Mouse (Mus musculus) kidney, embryonic 15.5 days (tissue): ENCODE measurements around the gene Il12rb1. TPM values are rescaled to one million over a fixed set of nuclear protein-coding genes. Genes with fewer than 3 reads are reported as not detected.
A peak's percentile ranks its signal among the peaks of the same experiment; 100 is the strongest.

ENCODE experiments used
- ATAC-seq: fragments of 200-750 bp; cut with Nextera tagmentation; replicated peaks from 2 replicates; pipeline ENCODE4 v1.8.0; 2017; ENCODE audit warnings: moderate TSS enrichment; ENCODE audit not compliant: low FRiP score
- H3K27ac ChIP-seq: fragments of 300-500 bp; sonication (generic); 2 replicates; pipeline ENCODE4 v1.5.1; 2015; ENCODE audit warnings: mild to moderate bottlenecking, inconsistent platforms
- H3K27me3 ChIP-seq: fragments of 300-500 bp; sonication (generic); 2 replicates; pipeline ENCODE4 v1.6.1; 2015; ENCODE audit warnings: inconsistent platforms
- H3K36me3 ChIP-seq: fragments of 300-500 bp; sonication (generic); 2 replicates; pipeline ENCODE4 v1.6.1; 2015; ENCODE audit warnings: inconsistent platforms
- H3K4me1 ChIP-seq: fragments of 300-500 bp; sonication (generic); 2 replicates; pipeline ENCODE4 v1.6.1; 2015; ENCODE audit warnings: inconsistent platforms
- H3K4me2 ChIP-seq: fragments of 300-500 bp; sonication (generic); 2 replicates; pipeline ENCODE4 v1.6.1; 2015; ENCODE audit warnings: moderate library complexity, mild to moderate bottlenecking, inconsistent platforms
- H3K4me3 ChIP-seq: fragments of 300-500 bp; sonication (generic); replicated peaks from 2 replicates; pipeline ENCODE4 v1.5.1; 2015; ENCODE audit warnings: mild to moderate bottlenecking, inconsistent platforms
- H3K9ac ChIP-seq: fragments of 300-500 bp; sonication (generic); 2 replicates; pipeline ENCODE4 v1.6.1; 2015; ENCODE audit warnings: mild to moderate bottlenecking, inconsistent platforms
- H3K9me3 ChIP-seq: fragments of 300-500 bp; sonication (generic); replicated peaks from 2 replicates; pipeline ENCODE4 v1.6.1; 2016; ENCODE audit warnings: inconsistent platforms
- WGBS: fragments of 180-500 bp; shearing (Covaris S2); methylation state at CpG from one replicate; pipeline ENCODE4 v1.1.7; 2015; ENCODE audit warnings: mixed read lengths; 5-methylcytosine and 5-hydroxymethylcytosine counted together
- polyA plus RNA-seq: library from polyadenylated mRNA; unstranded; fragments of >200 nt; fragmentation: Nextera tagmentation; extraction: Ambion mirVana; gene quantifications from 2 replicates; pipeline ENCODE4 v1.2.1, GENCODE M21; 2015

Il12rb1 gene
- polyA plus RNA-seq, 1 experiment from 2014 or later = 0.09 TPM

- no peak overlapping the region for H3K27ac ChIP-seq
- H3K27me3 ChIP-seq = no peaks in the 10 kb centered on the region
- no peaks in the 10 kb centered on the region for H3K36me3 ChIP-seq
- H3K9me3 ChIP-seq = no peaks in the 10 kb centered on the region
- ATAC-seq = no peak
- H3K4me2 ChIP-seq = no peak overlapping the region
- peaks cover 8% of the 10 kb centered on the region; the same call in 1 of the 2 replicates for H3K4me1 ChIP-seq
- no peak overlapping the region for H3K9ac ChIP-seq
- no peak overlapping the region for H3K4me3 ChIP-seq
- WGBS = 80% methylated on average over 3 of the region's 3 CpGs
Observed at GRCm38 (mm10) chr8:70849333-70849990, 41.2 kb downstream of the Il12rb1 start.

GRCm38 (mm10) chr8:70850132-70850845, 42.0 kb downstream of the Il12rb1 start:
- Histone ChIP-seq H3K27me3 (no peaks in the 10 kb centered on the region), H3K4me3 (no peak overlapping the region), H3K9me3 (no peaks in the 10 kb centered on the region), H3K4me1 (peaks cover 8% of the 10 kb centered on the region; the same call in 1 of the 2 replicates), H3K27ac (no peak overlapping the region), H3K9ac (no peak overlapping the region), H3K4me2 (no peak overlapping the region), H3K36me3 (no peaks in the 10 kb centered on the region)
- ATAC-seq = no peak
- WGBS = 82% methylated on average over 7 of the region's 7 CpGs

- Histone ChIP-seq H3K9ac (no peak overlapping the region), H3K9me3 (no peaks in the 10 kb centered on the region), H3K27me3 (no peaks in the 10 kb centered on the region; the same call in 1 of the 2 replicates), H3K4me3 (no peak overlapping the region), H3K27ac (no peak overlapping the region), H3K4me2 (no peak overlapping the region), H3K36me3 (no peaks in the 10 kb centered on the region), H3K4me1 (peaks cover 8% of the 10 kb centered on the region; the same call in 1 of the 2 replicates)
- 80% methylated on average over 4 of the region's 4 CpGs for WGBS
- no peak for ATAC-seq
Observed at GRCm38 (mm10) chr8:70850947-70851346, 42.7 kb downstream of the Il12rb1 start.

GRCm38 (mm10) chr8:70851837-70852236, 43.6 kb downstream of the Il12rb1 start:
- H3K27ac ChIP-seq = no peak overlapping the region
- 39% methylated on average over 6 of the region's 6 CpGs for WGBS
- H3K27me3 ChIP-seq = no peaks in the 10 kb centered on the region; the same call in none of the 2 replicates
- H3K9ac ChIP-seq = no peak overlapping the region
- no peaks in the 10 kb centered on the region for H3K36me3 ChIP-seq
- H3K4me3 ChIP-seq = no peak overlapping the region
- ATAC-seq = 0 out of 2 replicates have a peak, but pooled peaks have one; percentile 8
- peaks cover 14% of the 10 kb centered on the region for H3K4me1 ChIP-seq
- no peak overlapping the region for H3K4me2 ChIP-seq
- H3K9me3 ChIP-seq = no peaks in the 10 kb centered on the region

GRCm38 (mm10) chr8:70852595-70853231, 44.5 kb downstream of the Il12rb1 start:
- Histone ChIP-seq H3K4me2 (no peak overlapping the region), H3K9ac (no peak overlapping the region), H3K4me3 (no peak overlapping the region), H3K9me3 (no peaks in the 10 kb centered on the region), H3K27me3 (no peaks in the 10 kb centered on the region; the same call in none of the 2 replicates), H3K27ac (no peak overlapping the region), H3K4me1 (peaks cover 23% of the 10 kb centered on the region), H3K36me3 (no peaks in the 10 kb centered on the region)
- 90% methylated on average over 41 of the region's 41 CpGs for WGBS
- ATAC-seq = no peak

GRCm38 (mm10) chr8:70853863-70854262, 45.6 kb downstream of the Il12rb1 start:
- no peak for ATAC-seq
- no peak overlapping the region for H3K27ac ChIP-seq
- H3K4me1 ChIP-seq = peaks cover 33% of the 10 kb centered on the region
- no peaks in the 10 kb centered on the region for H3K9me3 ChIP-seq
- 68% methylated on average over 2 of the region's 2 CpGs for WGBS
- H3K4me3 ChIP-seq = no peak overlapping the region
- H3K4me2 ChIP-seq = no peak overlapping the region
- H3K27me3 ChIP-seq = no peaks in the 10 kb centered on the region; the same call in none of the 2 replicates
- H3K9ac ChIP-seq = no peak overlapping the region
- no peaks in the 10 kb centered on the region for H3K36me3 ChIP-seq

- Histone ChIP-seq H3K4me2 (peak overlapping the region; percentile 90; the same call in 1 of the 2 replicates), H3K4me3 (no peak overlapping the region), H3K36me3 (no peaks in the 10 kb centered on the region), H3K9me3 (no peaks in the 10 kb centered on the region), H3K27me3 (no peaks in the 10 kb centered on the region; the same call in none of the 2 replicates), H3K27ac (no peak overlapping the region), H3K9ac (no peak overlapping the region), H3K4me1 (peaks cover 33% of the 10 kb centered on the region)
- no peak for ATAC-seq
- 61% methylated on average over 5 of the region's 5 CpGs for WGBS
Observed at GRCm38 (mm10) chr8:70856028-70856427, 47.8 kb downstream of the Il12rb1 start.

GRCm38 (mm10) chr8:70856541-70857197, 48.4 kb downstream of the Il12rb1 start:
- Histone ChIP-seq H3K4me3 (peak overlapping the region; percentile 54), H3K27ac (no peak overlapping the region), H3K27me3 (peaks cover 5% of the 10 kb centered on the region), H3K4me1 (peaks cover 36% of the 10 kb centered on the region), H3K9ac (peak overlapping the region; percentile 46), H3K9me3 (no peaks in the 10 kb centered on the region), H3K4me2 (peak overlapping the region; percentile 90), H3K36me3 (no peaks in the 10 kb centered on the region)
- 5% methylated on average over 33 of the region's 33 CpGs for WGBS
- peak; percentile 78 for ATAC-seq

GRCm38 (mm10) chr8:70857516-70857915, 49.3 kb downstream of the Il12rb1 start:
- H3K27me3 ChIP-seq = peaks cover 14% of the 10 kb centered on the region
- ATAC-seq = no peak
- no peak overlapping the region for H3K4me3 ChIP-seq
- no peak overlapping the region for H3K27ac ChIP-seq
- no peaks in the 10 kb centered on the region for H3K36me3 ChIP-seq
- peaks cover 37% of the 10 kb centered on the region for H3K4me1 ChIP-seq
- H3K9ac ChIP-seq = no peak overlapping the region
- no peaks in the 10 kb centered on the region for H3K9me3 ChIP-seq
- H3K4me2 ChIP-seq = no peak overlapping the region
- WGBS = 19% methylated on average over 4 of the region's 4 CpGs

GRCm38 (mm10) chr8:70862824-70863641, 54.8 kb downstream of the Il12rb1 start, which contains the start of gene Kcnn1:
TSS of gene Kcnn1 (minus strand) at chr8:70863258.
- H3K4me3 ChIP-seq = peak within 1 kb of the TSS; percentile 63
- H3K27ac ChIP-seq = no peak within 1 kb of the TSS
- ATAC-seq = no peak
- peak within 1 kb of the TSS; percentile 90 for H3K4me2 ChIP-seq
- WGBS = under 1% methylated on average over 55 of the region's 55 CpGs
- H3K4me1 ChIP-seq = peaks cover 61% of the 10 kb centered on the region
- peaks cover 7% of the 10 kb centered on the region; the same call in 1 of the 2 replicates for H3K36me3 ChIP-seq
- peak within 1 kb of the TSS; percentile 46 for H3K9ac ChIP-seq
- no peaks in the 10 kb centered on the region for H3K9me3 ChIP-seq
- H3K27me3 ChIP-seq = peaks cover 38% of the 10 kb centered on the region
